Mouse (Mus musculus) layer of hippocampus, postnatal 36 days (tissue): ENCODE measurements around the gene Map4k2. TPM values are rescaled to one million over a fixed set of nuclear protein-coding genes. Genes with fewer than 3 reads are reported as not detected.
"Not testable (repeated sequence)": the region's sequence is repeated elsewhere in the genome, so short reads cannot be mapped to it uniquely, and the experiment has no call there.

Experiments
- DNase-seq, 2 experiments: peaks; one replicate each; pipeline ENCODE4 v3.0.0; 2022
- total RNA-seq, 2 experiments: library from RNA; stranded (reverse); gene quantifications; 2 replicates each; pipeline ENCODE4 v1.2.3; 2021

The Map4k2 gene
- total RNA-seq = 10 to 100 TPM; 74.9 to 87.7 TPM

DNA sequence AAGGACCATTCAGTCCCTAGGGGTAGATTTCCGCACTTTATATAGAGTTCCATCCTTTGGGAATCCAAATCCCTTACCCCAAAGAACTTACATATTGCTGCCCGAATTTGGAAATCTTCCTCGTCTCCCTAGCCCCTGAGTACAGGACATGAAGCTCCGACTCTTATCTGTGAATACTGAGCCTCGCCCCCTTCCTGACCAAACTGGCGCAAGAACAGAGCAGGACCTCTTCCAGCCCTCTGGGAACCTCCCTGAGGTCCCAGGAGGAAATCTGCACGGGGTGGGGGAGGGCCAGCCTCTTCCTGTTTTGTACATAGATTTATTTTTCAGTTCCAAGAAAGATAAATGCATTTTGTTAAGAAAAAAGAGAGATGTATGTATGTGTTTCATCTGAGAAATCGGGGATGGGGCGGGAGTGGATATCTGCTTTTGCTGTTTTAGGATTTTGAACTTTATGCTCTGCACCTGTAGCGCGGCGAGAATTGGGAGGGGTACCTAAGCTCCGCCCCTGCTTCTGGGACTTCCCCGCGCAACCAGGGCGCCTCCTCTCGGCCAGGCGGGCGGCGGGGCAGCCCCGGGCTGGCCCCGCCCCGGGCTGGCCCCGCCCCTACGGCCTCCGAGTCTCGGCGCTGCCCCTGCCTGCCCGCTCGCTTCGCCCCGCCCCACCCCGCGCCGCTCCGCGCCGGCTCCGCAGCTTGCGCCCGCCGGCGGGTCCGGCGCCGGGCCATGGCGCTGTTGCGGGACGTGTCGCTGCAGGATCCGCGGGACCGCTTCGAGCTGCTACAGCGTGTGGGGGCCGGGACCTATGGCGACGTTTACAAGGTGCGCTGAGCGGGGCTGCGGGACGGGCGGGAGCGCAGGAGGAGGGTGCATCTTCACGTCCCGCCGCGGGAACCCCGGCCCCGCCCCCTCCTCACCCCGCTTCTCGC, at the start of gene Map4k2:
TSS of gene Map4k2 (plus strand) at position 612 of the 929 bp plus-strand sequence.
- peak; percentile 69 to 78 for DNase-seq

DNA sequence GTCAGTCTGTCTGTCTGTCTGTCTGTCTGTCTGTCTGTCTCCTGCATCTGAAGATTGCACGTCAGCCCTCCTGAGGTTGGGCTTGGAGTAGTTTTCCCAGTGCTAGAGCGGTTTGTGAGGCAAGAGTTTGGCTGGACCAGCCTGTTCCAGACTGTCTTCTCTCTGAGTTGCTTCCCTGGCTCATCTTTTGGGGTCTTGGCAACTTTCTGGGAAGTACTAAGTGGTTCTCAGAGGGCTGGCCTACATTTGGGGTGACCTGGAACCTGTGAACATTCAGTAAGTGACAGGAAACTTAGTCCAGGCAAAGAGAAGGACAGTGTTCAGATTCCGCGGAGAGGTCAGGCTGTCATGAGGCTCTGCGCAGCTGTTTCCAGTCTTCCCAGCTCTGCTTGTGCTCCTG, 48.7 kb upstream of the Map4k2 start:
- no peak for DNase-seq

DNA sequence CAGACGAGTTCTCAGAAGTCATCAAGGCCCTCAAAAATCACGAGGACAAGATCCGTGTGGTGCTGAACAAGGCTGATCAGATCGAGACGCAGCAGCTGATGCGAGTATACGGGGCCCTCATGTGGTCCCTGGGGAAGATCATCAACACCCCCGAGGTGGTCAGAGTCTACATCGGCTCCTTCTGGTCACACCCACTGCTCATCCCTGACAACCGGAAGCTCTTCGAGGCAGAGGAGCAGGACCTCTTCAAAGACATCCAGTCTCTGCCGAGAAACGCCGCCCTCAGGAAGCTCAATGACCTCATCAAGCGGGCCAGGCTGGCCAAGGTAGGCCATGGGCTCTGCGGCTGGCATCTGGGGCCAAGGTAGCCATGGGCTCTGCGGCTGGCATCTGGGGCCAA, 46.6 kb upstream of the Map4k2 start:
- no peak for DNase-seq

DNA sequence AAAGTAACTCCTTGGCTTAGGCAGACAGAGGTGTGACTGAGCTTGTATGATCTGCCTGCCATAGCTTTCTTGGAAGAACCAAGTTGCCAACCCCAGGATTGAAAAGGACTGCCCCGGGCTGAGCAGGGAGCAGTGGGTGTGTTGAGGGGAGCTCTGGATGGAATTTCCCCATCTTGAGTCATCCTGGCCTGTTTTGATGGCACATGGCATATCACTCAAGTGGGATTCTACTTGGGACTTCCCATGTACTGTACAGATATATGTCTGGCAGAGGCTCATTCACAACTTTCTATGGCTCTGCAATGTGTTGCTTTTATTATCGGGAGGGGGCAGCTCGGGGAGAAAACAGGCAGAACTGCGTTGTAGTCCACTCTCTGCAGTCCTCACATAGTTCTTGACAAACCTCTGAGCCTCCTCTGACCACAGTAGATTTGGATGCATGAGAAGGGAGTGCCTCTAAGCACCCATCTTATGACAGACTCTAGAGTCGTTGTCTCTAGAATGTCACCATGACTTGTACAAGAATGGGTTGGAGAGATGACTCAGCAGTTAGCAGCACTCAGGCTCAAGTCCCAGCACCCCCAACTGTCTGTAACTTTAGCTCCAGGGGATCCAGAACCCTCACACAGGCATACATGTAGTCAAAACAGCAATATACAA, 44.3 kb upstream of the Map4k2 start:
- no peak for DNase-seq

DNA sequence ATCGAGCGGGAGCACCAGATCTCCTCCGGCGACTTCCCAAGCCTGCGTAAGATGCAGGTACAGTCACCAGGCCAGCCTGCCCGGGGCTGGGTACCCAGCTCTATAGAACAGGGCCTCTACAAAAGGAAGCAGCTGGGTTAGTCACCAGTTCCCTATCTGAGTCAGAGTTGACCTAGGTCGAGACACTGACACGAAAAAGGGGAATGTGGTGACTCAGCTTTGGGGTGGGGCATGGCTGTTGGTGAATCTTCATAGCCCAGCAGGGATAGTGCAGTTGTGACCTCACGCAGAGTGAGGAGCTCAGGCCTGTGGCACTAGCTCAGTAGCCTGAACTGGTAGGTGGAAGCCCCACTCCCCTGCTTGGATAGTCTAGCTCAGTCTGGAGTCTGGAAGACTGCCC, 43.3 kb upstream of the Map4k2 start:
- no peak for DNase-seq

DNA sequence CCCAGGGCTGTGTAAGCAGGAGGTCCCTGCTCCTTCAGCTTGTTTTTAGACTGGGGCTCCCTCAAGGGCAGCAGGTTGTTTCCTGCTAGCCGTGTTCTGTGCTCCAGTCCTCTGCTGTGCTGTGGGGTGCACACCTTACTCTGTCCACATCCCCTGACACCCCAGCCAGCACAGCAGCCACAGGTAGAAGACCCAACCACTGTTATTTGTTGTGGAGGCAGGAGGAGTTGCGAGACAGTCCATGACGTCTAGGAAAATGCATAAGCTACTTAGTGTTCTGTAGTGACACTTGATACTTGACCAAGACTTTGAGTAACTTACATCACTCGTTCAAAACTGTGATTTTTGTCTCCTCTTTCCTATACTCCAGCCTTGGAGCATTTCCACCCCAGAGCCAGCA, 41.9 kb upstream of the Map4k2 start:
- no peak for DNase-seq

DNA sequence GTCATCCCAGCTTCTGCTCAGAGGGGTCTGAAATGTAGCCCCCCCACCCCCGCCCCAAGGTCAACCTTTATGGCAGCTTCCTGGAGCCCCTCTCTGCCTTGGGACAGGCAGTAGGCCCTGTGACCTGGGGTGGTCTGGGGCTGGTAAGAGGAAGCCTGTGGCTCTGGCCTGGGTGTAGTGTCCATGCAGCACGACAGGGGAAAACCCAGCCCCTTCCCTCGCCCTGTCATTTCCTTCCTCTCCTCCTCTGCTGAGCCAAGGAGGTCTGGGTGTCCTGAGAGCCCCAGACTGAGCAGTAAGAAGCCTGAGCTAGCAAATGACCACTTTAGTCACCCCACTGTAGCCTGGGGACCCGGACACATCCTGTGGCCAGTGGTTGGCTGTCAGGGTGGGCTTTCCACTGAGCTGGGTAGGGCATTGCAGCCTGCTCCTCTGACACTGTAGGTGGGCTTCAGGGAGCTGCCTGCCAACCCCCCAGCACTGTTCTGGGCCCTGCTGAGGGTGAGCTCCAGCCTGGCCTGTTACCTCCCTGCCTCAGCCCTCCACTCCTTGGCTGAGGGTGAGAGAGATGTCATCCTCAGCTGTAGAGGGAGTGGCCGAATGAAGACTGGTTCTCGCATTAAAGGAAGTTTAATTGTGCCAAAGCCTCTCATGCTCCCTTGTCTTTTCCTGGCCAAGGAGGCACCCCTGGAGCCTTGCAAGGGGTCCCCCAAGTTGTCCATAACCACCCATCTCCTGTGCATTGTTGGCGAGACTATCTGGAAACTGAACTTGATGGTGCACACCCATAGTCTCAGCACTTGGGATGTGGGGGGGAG, 41.3 kb upstream of the Map4k2 start:
- DNase-seq = no peak

DNA sequence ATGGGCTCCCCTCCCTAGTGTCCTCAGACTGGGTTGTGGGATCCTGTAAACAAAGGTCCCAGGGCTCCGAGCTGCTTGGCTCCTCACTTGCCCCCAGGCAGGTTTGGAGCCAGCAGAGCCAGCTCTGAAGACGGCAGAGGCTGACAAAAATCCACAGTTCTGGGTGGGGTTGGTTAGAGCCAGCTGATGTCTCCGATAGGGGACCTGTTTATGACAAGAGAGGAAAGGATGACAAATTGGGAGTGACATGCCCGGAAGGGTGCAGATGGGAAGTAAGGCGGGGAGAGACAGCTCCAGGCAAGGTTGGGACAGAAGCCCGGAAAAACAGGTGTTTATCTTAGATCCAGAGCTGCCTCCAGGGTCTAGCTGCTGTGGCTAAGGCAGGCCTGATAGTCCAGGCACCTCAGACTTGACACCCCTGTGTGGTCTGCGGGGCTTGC, 40.5 kb upstream of the Map4k2 start:
- DNase-seq = no peak

DNA sequence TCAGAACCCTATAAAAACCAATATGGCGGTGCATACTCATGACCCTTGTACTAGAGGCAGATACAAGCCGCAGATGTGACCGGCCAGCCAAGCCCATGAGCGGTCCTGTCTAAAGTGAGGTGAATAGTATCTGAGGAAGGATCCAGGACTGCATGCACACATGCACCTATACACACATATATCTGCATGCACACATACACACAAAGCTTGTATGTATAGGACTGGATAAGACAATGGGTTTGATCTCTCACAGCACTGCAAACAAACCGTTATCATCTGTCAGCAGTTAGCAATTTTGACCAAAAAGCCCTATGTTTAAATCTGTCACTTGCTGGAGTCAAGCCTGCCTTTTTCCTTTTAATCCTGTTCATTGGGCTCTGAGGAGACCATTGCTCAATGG, 38.8 kb upstream of the Map4k2 start:
- DNase-seq = no peak

DNA sequence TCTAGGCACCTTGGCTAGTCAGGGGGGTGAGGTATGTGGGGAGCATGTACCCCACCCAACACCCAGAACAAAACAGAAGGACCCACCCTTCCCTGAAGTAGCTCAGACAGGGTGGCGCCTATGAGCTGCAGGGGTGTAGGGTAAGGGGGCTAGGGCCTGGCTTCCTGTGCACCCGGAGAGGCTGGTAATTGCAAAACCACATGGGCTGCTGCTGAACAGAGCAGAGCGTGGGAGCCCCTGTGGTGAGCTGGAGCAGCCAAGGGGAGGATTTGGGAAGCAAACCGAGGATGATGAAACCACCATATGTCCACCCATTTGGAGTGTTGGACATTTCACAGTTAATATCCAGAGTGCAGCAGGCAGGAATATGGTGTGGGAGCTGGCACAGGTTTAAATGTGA, 38.4 kb upstream of the Map4k2 start:
- peak; percentile 66 to 69 for DNase-seq

DNA sequence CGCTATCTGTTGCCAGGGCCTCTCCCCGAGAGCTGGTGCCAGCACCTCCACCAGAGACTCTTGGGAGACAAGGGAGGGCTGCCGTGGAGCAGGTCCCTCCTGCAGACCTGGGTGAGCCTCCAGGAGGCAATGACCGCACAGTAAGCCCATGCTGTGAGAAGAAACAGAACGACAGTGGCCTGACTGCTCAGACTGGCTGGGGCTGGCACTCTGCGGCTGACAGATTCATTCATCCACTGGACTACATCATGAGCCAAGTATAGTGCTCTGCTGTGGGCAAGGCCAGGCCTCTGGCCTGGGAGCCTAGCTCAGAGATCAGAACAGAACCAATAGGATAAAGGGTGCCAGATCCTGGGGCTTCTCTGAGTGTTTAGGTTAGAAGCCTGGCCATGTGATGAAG, 37.1 kb upstream of the Map4k2 start:
- no peak for DNase-seq

DNA sequence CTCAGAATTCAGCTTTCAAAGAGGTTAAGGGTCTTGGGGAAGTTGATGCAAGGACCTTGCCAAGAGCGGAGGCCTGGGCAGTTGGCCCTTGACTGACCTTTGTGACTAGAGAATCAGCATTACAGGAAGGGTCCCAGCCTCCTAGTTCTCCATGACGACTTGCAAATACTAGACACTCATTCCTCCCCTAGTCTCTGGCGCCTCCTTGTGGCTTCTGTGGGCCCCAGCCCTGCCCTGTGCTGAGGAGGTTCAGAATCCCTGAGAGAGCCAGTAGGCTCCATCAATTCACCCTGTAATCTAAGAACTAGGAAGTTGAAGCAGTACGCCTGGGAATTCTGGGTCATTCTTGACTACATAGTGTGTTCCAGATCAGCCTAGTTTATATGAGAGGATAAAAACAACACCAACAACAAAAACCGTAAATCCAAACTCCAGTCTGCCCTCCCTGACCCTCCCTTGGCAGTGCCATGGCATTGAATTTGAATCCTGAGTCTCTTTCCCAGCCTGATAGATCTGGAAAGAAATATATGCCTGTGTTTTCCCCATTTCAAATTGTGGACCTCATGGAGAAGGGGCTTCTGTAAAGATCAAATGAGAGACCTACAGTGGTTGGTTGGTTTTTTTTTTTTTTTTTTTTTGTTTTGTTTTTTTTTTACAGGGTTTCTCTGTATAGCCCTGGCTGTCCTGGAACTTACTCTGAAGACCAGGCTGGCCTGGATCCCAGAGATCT, 36.0 kb upstream of the Map4k2 start:
- peak; percentile 87 to 88 for DNase-seq

DNA sequence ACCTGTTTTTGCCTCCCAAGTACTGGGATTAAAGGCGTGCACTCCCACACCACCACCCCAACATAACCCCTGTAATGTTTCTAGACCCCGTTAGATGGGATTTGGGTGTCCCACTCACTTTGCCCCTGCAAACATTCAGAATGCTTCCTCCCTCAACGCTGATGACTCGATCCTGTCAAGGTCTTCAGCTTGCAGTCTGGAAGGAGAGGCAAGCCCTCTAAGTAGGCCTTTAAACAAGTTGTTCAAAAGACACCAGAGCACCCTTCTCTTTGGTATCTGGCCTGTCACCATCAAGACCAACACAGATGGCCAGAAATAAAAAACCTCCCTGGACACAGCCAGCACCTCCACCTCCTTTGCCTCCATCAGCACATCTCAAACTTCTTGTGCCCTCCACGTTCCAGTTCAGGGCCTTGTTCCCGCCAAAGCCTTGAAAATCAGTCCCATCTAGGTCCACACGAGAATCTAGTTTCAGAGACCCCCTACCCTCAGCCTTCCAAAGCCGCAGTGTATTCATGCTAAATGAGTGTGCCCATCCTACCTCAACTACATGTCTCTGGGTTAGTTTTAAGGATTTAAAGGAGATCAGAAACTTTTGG, 35.3 kb upstream of the Map4k2 start:
- DNase-seq = no peak

DNA sequence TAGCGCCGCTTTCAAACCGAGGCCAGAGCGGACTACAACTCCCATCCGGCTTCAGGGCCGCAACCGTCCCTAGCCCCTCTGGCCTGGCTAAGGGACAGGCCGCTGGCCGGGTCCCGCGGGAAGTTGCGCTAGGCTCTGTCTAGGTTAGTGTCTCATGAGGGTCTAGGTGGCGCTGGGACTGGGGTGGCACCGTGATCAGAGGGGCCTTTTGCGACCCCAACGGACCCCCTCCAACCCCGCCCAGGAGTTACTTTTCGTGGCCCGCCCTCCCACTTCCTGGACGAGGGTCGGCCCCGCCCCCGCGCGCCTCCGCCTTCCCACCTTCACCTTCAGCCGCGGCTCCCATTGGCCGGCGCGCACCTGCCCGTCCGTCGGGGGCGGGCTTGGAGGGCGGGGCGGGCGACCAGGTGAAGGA, 34.8 kb upstream of the Map4k2 start, which contains the start of gene Cdc42bpg:
TSS of gene Cdc42bpg (plus strand) at position 320 of the 415 bp plus-strand sequence.
- DNase-seq = no peak

DNA sequence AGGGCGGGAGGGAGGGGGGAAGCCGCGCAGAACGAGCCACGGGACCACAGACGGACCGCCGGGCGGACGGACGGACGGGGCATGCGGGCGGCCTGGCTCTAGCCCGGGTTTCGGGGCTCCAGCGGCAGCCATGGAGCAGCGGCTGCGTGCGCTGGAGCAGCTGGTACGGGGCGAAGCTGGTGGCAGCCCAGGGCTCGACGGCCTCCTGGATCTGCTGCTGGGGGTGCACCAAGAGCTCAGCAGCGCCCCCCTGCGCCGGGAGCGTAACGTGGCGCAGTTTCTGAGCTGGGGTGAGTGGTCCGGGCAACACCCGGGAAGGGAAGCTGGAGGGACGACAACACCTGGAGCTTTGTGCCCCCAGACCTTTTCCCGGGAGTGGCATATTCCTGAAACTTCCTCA, 34.3 kb upstream of the Map4k2 start:
- DNase-seq = no peak

DNA sequence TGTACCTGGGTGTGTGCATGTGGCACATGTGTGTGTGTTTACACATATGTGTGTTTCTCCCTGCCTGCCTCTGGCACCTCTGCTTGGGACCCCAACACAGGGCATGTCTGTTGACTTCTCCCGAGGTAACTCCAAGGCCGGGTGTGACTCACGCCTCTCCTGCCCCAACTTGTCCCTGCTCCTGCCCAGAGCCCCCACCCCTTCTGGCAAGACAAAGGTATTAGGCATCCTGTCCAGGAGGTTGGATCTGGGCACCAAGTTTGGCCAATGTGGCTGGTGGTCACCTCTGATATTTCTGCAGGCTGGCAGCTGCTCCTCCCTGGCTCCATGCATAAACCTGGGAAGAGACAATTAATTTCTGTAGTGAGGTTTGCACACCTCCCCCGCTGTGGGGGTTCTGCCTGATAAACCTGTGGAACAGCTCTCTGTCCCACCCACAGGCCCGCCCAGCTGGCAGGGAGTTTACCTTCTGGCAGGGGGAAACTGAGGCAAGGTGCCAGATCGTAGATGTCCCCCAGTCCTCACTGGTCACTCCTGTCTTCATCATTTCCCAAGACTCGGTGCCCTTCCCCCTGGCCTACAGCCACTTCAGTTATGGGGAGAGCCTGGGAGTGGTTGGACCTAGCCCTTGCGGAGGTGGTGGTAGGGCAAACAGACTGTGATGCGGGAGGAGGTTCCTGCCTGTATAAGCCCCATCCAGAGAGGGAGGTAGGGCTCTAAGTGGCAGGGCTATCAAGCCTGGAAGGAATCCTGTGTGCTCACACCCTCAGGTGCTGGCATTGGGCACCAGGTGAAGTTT, 33.0 kb upstream of the Map4k2 start:
- DNase-seq = no peak

DNA sequence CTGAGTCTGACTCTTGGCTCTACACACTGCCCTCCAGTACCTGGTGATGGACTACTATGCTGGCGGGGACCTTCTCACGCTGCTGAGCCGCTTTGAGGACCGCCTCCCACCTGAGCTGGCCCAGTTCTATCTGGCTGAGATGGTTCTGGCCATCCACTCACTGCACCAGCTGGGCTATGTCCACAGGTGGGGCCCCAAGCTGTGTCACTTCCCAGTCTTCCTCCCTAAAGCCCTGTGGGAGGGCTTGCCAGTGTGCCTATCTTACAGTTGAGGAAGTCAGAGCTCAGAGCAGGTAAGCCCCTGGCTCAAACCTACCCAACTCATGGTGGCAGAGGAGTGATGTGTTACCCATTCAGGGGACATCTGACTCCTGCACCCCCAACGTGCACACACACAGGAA, 30.8 kb upstream of the Map4k2 start:
- no peak for DNase-seq

DNA sequence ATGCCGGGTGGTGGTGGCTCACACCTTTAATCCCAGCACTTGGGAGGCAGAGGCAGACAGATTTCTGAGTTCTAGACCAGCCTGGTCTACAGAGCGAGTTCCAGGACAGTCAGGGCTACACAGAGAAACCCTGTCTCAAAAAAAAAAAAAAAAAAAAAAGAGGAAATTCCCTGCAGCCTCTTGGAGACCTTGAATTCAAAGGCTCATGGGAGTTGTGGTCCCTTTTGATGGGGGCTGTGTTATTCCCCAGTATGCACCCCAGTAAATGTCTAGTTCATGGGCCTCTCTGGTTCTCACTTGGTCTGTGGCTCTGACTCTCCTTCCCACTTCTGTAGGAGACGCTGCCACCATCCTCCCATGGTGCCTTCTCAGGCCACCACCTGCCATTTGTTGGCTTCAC, 29.2 kb upstream of the Map4k2 start:
- DNase-seq = not testable (repeated sequence)

DNA sequence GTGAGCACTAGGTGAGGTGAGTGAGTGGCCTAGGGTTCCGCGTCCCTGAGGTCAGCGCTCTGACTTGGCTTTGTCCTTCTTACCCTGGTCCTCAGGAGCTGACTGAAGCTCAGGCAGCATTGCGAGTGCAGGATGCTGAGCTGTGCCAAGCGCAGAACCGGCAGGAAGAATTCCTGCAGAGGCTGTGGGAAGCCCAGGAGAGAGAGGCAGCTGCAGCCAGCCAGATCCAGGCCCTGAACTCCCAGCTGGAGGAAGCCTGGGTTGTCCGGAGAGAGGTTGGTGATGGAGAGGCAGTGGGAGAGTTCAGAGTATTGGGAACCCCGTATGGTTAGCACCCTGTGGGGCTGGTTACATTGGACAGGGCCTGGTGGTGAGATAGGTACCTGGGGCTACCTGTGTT, 27.1 kb upstream of the Map4k2 start:
- no peak for DNase-seq

DNA sequence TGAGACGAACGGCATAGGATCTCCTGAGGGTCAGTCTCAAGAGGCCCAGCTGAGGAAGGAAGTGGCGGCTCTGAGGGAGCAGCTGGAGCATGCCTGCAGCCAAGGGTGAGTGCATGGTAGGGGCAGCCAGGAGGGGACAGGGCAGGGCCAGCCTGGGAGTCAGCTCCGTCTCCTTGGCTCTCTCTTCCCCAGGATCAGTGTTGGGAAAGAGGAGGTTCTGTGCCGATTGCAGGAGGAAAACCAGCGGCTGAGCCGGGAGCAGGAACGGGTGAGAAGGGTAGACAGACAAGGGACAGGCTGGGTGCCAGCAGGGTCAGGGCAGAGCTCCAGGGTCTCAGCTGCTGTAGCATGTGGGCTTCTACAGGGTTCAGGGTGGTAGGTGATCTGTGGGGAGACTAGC, 26.4 kb upstream of the Map4k2 start:
- no peak for DNase-seq

DNA sequence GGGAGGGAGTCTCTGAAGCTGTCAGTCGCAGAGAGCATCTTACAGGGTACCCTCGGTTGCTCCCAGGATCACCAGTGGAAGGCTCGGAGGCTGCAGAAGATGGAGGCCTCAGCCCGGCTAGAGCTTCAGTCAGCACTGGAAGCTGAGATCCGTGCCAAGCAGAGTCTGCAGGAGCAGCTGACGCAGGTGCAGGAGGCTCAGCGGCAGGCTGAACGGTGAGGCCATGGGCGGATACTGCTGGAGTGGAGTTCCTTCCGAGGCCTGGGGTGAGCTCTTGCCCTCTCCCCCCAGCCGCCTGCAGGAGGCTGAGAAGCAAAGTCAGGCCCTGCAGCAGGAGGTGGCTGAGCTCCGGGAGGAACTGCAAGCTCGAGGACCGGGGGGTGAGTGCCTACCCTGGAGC, 25.4 kb upstream of the Map4k2 start:
- DNase-seq = no peak
